Mouse (Mus musculus): ENCODE data around the gene Sema3a.

DNA sequence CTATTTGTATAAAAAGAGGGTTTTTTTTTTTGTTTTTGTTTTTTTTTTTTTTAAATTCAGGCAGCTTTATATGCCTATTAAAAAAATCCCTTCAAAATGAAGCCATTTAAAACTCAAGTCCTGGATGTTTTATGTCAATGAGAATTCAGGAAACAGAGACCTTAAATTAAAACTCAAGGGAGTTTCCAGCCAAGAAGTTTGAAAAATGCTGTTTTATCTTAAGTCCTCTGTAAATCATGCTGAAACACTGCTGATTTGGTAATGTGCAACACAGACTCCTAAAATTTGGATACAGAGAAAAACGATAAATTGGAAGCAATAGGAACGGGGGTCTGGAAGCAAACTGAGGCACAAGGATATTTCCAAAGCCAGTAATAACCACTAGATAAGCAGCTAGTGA lies 490.7 kb downstream of the Sema3a start:
- TF ChIP-seq CTCF (IDR thresholded peaks at IDR 0.05; ENCODE audit: insufficient read depth, low read length) (no peak), POLR2A (IDR thresholded peaks at IDR 0.05; ENCODE audit: borderline replicate concordance, extremely low read depth, low read depth, low read length) (no peak)

All from lung, adult 2 months (tissue).